Comparison of ENCODE assay signal across 16 mouse cellular contexts in the genomic region with DNA sequence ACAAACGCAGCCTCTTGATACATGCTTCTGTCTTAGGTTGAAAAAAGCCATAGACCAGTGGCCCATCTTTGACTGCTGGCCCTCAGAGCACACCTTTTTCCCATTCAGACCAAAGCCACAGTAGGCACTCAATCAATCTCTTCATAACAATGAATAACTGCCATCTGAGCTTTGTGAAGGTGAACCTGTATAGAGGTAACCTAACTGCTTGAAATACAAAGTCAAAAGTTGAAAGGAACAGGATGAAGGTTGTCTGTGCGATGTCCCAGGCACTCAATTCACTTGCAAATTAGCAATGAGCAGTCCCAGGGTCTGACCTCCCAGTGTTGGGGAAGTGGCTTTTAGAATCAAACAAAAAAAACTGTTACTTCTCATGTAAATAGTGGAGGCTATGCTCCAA.
"Had no signal": no experiment of that assay in that cellular context is flagged by ENCODE, and none has a peak within 500 bp of the region (broad histone marks: within the 10 kb centered on the region; RNA-seq: fewer than 3 reads in every experiment).

No protein-coding gene starts in this region.

- H3K27me3 ChIP-seq: midbrain, embryonic 13.5 days; neural tube, embryonic 13.5 days; neural tube, embryonic 15.5 days; stomach, embryonic 15.5 days had no signal

- H3K4me3 ChIP-seq: midbrain, embryonic 13.5 days; myocyte; neural tube, embryonic 13.5 days; neural tube, embryonic 15.5 days; stomach, embryonic 15.5 days had no signal

- H3K9ac ChIP-seq: lung, embryonic 14.5 days; midbrain, embryonic 13.5 days; neural tube, embryonic 13.5 days; neural tube, embryonic 15.5 days; stomach, embryonic 15.5 days had no signal

- DNase-seq: lung, adult 18-20 months; lung, embryonic 14.5 days; lung, postnatal 10 days; lung, postnatal 4 days; right cerebral cortex, postnatal 14 days; thymus, adult 2 months; thymus, postnatal 25 days; thymus, postnatal 4 days had no signal

- H3K9me3 ChIP-seq: midbrain, embryonic 13.5 days; neural tube, embryonic 13.5 days; neural tube, embryonic 15.5 days; stomach, embryonic 15.5 days had no signal

- H3K36me3 ChIP-seq: midbrain, embryonic 13.5 days; neural tube, embryonic 13.5 days; neural tube, embryonic 15.5 days; stomach, embryonic 15.5 days had no signal

- H3K4me1 ChIP-seq: midbrain, embryonic 13.5 days; neural tube, embryonic 15.5 days; stomach, embryonic 15.5 days had no signal

- H3K4me2 ChIP-seq: lung, embryonic 14.5 days; midbrain, embryonic 11.5 days; midbrain, embryonic 13.5 days; neural tube, embryonic 13.5 days; neural tube, embryonic 15.5 days; stomach, embryonic 15.5 days had no signal

- H3K27ac ChIP-seq: midbrain, embryonic 13.5 days; neural tube, embryonic 13.5 days; neural tube, embryonic 15.5 days; stomach, embryonic 15.5 days; stomach, postnatal 0 days had no signal

- ATAC-seq: midbrain, embryonic 13.5 days; midbrain, embryonic 16.5 days had no signal
